18 mouse cellular contexts compared by ENCODE assay signal in genomic region chr10:19078047-19078446, GRCm38 (mm10).
"Had no signal": no experiment of that assay in that cellular context is flagged by ENCODE, and none has a peak within 500 bp of the region (broad histone marks: within the 10 kb centered on the region; RNA-seq: fewer than 3 reads in every experiment).

No protein-coding gene starts in this region.

- H3K27ac ChIP-seq: kidney, postnatal 0 days; layer of hippocampus, adult 2 months; limb, embryonic 13.5 days; liver, embryonic 15.5 days; lung, embryonic 15.5 days; macrophage; stomach, postnatal 0 days had no signal

- H3K36me3 ChIP-seq: limb, embryonic 13.5 days; liver, embryonic 15.5 days; lung, embryonic 15.5 days had no signal

- H3K9me3 ChIP-seq: limb, embryonic 13.5 days; liver, embryonic 15.5 days; lung, embryonic 15.5 days; megakaryocyte, embryonic 14.5 days had no signal

- H3K4me1 ChIP-seq: limb, embryonic 13.5 days; liver, embryonic 15.5 days; lung, embryonic 15.5 days had no signal

- H3K9ac ChIP-seq: limb, embryonic 13.5 days; liver, embryonic 15.5 days; lung, embryonic 15.5 days had no signal

- ATAC-seq: intestine, postnatal 0 days; midbrain, embryonic 16.5 days had no signal

- DNase-seq: kidney, adult 9 months; kidney, postnatal 4 days; left cerebral cortex, postnatal 4 days; lung, postnatal 14 days; right cerebral cortex, postnatal 14 days; thymus, postnatal 25 days had no signal

- H3K4me3 ChIP-seq: layer of hippocampus, adult 2 months; limb, embryonic 13.5 days; liver, embryonic 15.5 days; lung, embryonic 15.5 days; megakaryocyte, embryonic 14.5 days had no signal

- H3K4me2 ChIP-seq: limb, embryonic 13.5 days; liver, embryonic 11.5 days; liver, embryonic 15.5 days; lung, embryonic 15.5 days; midbrain, embryonic 11.5 days had no signal

- H3K27me3 ChIP-seq: limb, embryonic 13.5 days; liver, embryonic 15.5 days; lung, embryonic 15.5 days; megakaryocyte, embryonic 14.5 days had no signal
